Mouse (Mus musculus) forebrain, embryonic 11.5 days (tissue): ENCODE measurements around the gene Sfxn5. TPM values are rescaled to one million over a fixed set of nuclear protein-coding genes. Genes with fewer than 3 reads are reported as not detected.
A peak's percentile ranks its signal among the peaks of the same experiment; 100 is the strongest.

Source experiments
- ATAC-seq: fragments of 200-750 bp; cut with Nextera tagmentation; replicated peaks from 2 replicates; pipeline ENCODE4 v1.8.0; 2017; ENCODE audit warnings: moderate TSS enrichment; ENCODE audit not compliant: low FRiP score
- DNase-seq: peaks from one replicate; pipeline ENCODE4 v3.0.0-alpha.2; 2017; ENCODE audit warnings: low spot score
- H3K27ac ChIP-seq: fragments of 300-500 bp; sonication (generic); 2 replicates; pipeline ENCODE4 v1.5.1; 2014; ENCODE audit warnings: low read depth, low read length
- H3K27me3 ChIP-seq: fragments of 300-500 bp; sonication (generic); 2 replicates; pipeline ENCODE4 v1.6.1; 2014; ENCODE audit warnings: mild to moderate bottlenecking, low read length, mixed read lengths; ENCODE audit not compliant: control insufficient read depth, insufficient read depth
- H3K36me3 ChIP-seq: fragments of 300-500 bp; sonication (generic); 2 replicates; pipeline ENCODE4 v1.6.1; 2014; ENCODE audit warnings: mild to moderate bottlenecking, low read length, moderate library complexity, mixed read lengths; ENCODE audit not compliant: control insufficient read depth, insufficient read depth
- H3K4me1 ChIP-seq: fragments of 300-500 bp; sonication (generic); replicated peaks from 2 replicates; pipeline ENCODE4 v1.6.1; 2014; ENCODE audit warnings: low read length, mixed read lengths; ENCODE audit not compliant: control insufficient read depth, insufficient read depth
- H3K4me2 ChIP-seq: fragments of 300-500 bp; sonication (generic); 2 replicates; pipeline ENCODE4 v1.6.1; 2014; ENCODE audit warnings: low read depth, mild to moderate bottlenecking, low read length, moderate library complexity, mixed read lengths; ENCODE audit not compliant: severe bottlenecking
- H3K4me3 ChIP-seq: fragments of 300-500 bp; sonication (generic); 2 replicates; pipeline ENCODE4 v1.5.1; 2014; ENCODE audit warnings: low read depth, low read length
- H3K9ac ChIP-seq: fragments of 300-500 bp; sonication (generic); 2 replicates; pipeline ENCODE4 v1.6.1; 2014; ENCODE audit warnings: low read length
- H3K9me3 ChIP-seq: fragments of 300-500 bp; sonication (generic); 2 replicates; pipeline ENCODE4 v1.6.1; 2016; ENCODE audit warnings: low read length, mixed read lengths; ENCODE audit not compliant: control insufficient read depth
- WGBS: fragments of 180-500 bp; shearing (Covaris S2); extraction: QIAGEN DNeasy Blood & Tissue Kit; methylation state at CpG from one replicate; pipeline ENCODE4 v1.1.7; 2014; 5-methylcytosine and 5-hydroxymethylcytosine counted together
- polyA plus RNA-seq: library from polyadenylated mRNA; unstranded; fragments of >200 nt; fragmentation: Nextera tagmentation; extraction: Ambion mirVana; gene quantifications from 2 replicates; pipeline ENCODE4 v1.2.1, GENCODE M21; 2014

The Sfxn5 gene
- polyA plus RNA-seq = 12.5 and 13.8 TPM in 2 replicates

GRCm38 (mm10) chr6:85333000-85333669, at the start of gene Sfxn5:
Gene Sfxn5 (minus strand): TSS chr6:85333422.
- H3K9me3 ChIP-seq = no peaks in the 10 kb centered on the region
- H3K27ac ChIP-seq = peak within 1 kb of the TSS; percentile 87
- ATAC-seq = peak; percentile 98
- peak within 1 kb of the TSS; percentile 79 for H3K9ac ChIP-seq
- H3K36me3 ChIP-seq = no peaks in the 10 kb centered on the region
- H3K4me2 ChIP-seq = peak within 1 kb of the TSS; percentile 78
- under 1% methylated on average over 49 of the region's 49 CpGs for WGBS
- peak within 1 kb of the TSS; percentile 58 for H3K4me3 ChIP-seq
- no peaks in the 10 kb centered on the region for H3K27me3 ChIP-seq
- H3K4me1 ChIP-seq = 0 out of 2 replicates have a peak, but pooled peaks cover 3% of the 10 kb centered on the region
- peak; percentile 96 for DNase-seq

- Histone ChIP-seq H3K27ac (no peak overlapping the region), H3K4me3 (no peak overlapping the region), H3K27me3 (no peaks in the 10 kb centered on the region)
Observed at GRCm38 (mm10) chr6:85382791-85383190, 49.6 kb upstream of the Sfxn5 start.

GRCm38 (mm10) chr6:85381648-85382020, 48.4 kb upstream of the Sfxn5 start:
- DNase-seq (no peak), ATAC-seq (no peak)
- no peak overlapping the region for H3K4me2 ChIP-seq
- H3K27me3 ChIP-seq = no peaks in the 10 kb centered on the region
- H3K36me3 ChIP-seq = no peaks in the 10 kb centered on the region
- no peak overlapping the region for H3K4me3 ChIP-seq
- no peaks in the 10 kb centered on the region for H3K9me3 ChIP-seq
- no peak overlapping the region for H3K27ac ChIP-seq
- no peak overlapping the region for H3K9ac ChIP-seq
- H3K4me1 ChIP-seq = no peaks in the 10 kb centered on the region
- 81% methylated on average over 10 of the region's 10 CpGs for WGBS

More at GRCm38 (mm10) chr6:85382791-85383190, 49.6 kb upstream of the Sfxn5 start:
- Histone ChIP-seq H3K9ac (no peak overlapping the region), H3K4me1 (no peaks in the 10 kb centered on the region), H3K4me2 (no peak overlapping the region), H3K9me3 (no peaks in the 10 kb centered on the region), H3K36me3 (no peaks in the 10 kb centered on the region)
- WGBS = 83% methylated on average over 2 of the region's 2 CpGs
- ATAC-seq = no peak
- no peak for DNase-seq

- Histone ChIP-seq H3K9me3 (no peaks in the 10 kb centered on the region), H3K4me3 (no peak overlapping the region), H3K36me3 (no peaks in the 10 kb centered on the region), H3K27ac (peak overlapping the region; percentile 14; the same call in 1 of the 2 replicates), H3K9ac (peak overlapping the region; percentile 20; the same call in 1 of the 2 replicates), H3K4me2 (peak overlapping the region; percentile 33; the same call in 1 of the 2 replicates), H3K27me3 (no peaks in the 10 kb centered on the region), H3K4me1 (no peaks in the 10 kb centered on the region)
- no peak for DNase-seq
- 16% methylated on average over 17 of the region's 17 CpGs for WGBS
- ATAC-seq = no peak; the same call in 1 of the 2 replicates
Observed at GRCm38 (mm10) chr6:85380901-85381647, 47.9 kb upstream of the Sfxn5 start.

- H3K27ac ChIP-seq = no peak overlapping the region
- H3K9me3 ChIP-seq = no peaks in the 10 kb centered on the region
- H3K9ac ChIP-seq = no peak overlapping the region
- no peak overlapping the region for H3K4me3 ChIP-seq
- 27% methylated on average over 10 of the region's 10 CpGs for WGBS
- peak overlapping the region; percentile 33; the same call in 1 of the 2 replicates for H3K4me2 ChIP-seq
- H3K36me3 ChIP-seq = no peaks in the 10 kb centered on the region
- peak; percentile 87 for ATAC-seq
- H3K4me1 ChIP-seq = no peaks in the 10 kb centered on the region
- no peaks in the 10 kb centered on the region for H3K27me3 ChIP-seq
- peak; percentile 93 for DNase-seq
Observed at GRCm38 (mm10) chr6:85380201-85380900, 47.1 kb upstream of the Sfxn5 start.

- DNase-seq (no peak), ATAC-seq (no peak)
- H3K4me2 ChIP-seq = no peak overlapping the region
- no peaks in the 10 kb centered on the region for H3K9me3 ChIP-seq
- H3K27me3 ChIP-seq = no peaks in the 10 kb centered on the region
- 59% methylated on average over 8 of the region's 8 CpGs for WGBS
- H3K4me1 ChIP-seq = 0 out of 2 replicates have a peak, but pooled peaks cover 2% of the 10 kb centered on the region
- H3K9ac ChIP-seq = no peak overlapping the region
- H3K4me3 ChIP-seq = no peak overlapping the region
- no peak overlapping the region for H3K27ac ChIP-seq
- H3K36me3 ChIP-seq = no peaks in the 10 kb centered on the region
Observed at GRCm38 (mm10) chr6:85378629-85379028, 45.4 kb upstream of the Sfxn5 start.

- H3K36me3 ChIP-seq = no peaks in the 10 kb centered on the region
- H3K9ac ChIP-seq = no peak overlapping the region
- H3K27ac ChIP-seq = no peak overlapping the region
- no peak for DNase-seq
- no peak overlapping the region for H3K4me3 ChIP-seq
- no peak for ATAC-seq
- no peak overlapping the region for H3K4me2 ChIP-seq
- no peaks in the 10 kb centered on the region for H3K9me3 ChIP-seq
- 60% methylated on average over 5 of the region's 5 CpGs for WGBS
- H3K4me1 ChIP-seq = 0 out of 2 replicates have a peak, but pooled peaks cover 2% of the 10 kb centered on the region
- no peaks in the 10 kb centered on the region; the same call in 1 of the 2 replicates for H3K27me3 ChIP-seq
Observed at GRCm38 (mm10) chr6:85377876-85378275, 44.7 kb upstream of the Sfxn5 start.

GRCm38 (mm10) chr6:85377066-85377734, 44.0 kb upstream of the Sfxn5 start:
- no peak for DNase-seq
- WGBS = 83% methylated on average over 4 of the region's 4 CpGs
- Histone ChIP-seq H3K9me3 (no peaks in the 10 kb centered on the region), H3K27ac (no peak overlapping the region), H3K4me2 (no peak overlapping the region), H3K4me3 (no peak overlapping the region), H3K4me1 (0 out of 2 replicates have a peak, but pooled peaks cover 2% of the 10 kb centered on the region), H3K9ac (no peak overlapping the region), H3K36me3 (no peaks in the 10 kb centered on the region), H3K27me3 (no peaks in the 10 kb centered on the region; the same call in 1 of the 2 replicates)
- ATAC-seq = no peak
